Mouse (Mus musculus): ENCODE measurements around the gene Tnfrsf14.

DNA sequence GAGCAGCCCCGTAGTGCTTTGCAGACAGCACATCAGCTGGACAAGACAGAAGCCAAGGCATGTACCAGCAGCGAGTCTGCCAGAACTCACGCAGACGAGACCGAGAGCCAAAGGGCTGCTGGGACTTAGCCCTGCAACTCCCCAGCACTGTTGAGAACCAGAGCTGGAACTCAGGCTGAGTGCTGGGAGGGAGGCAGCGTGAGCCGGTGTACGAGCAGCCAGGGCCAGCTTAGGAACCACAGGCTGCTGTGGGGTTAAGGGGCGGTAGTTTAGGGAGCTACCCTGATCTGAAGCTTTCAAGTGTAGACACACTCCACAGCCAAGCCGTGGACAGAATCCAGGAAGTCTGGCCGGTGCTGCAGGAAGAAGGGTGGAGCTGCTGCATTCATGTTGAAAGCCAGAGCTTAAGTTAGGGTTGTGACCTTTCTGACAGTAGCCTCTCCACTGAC lies 45.8 kb upstream of the Tnfrsf14 start:
- no peak for TF ChIP-seq CTCF (IDR thresholded peaks at IDR 0.05)
- no peak for TF ChIP-seq EP300 (IDR thresholded peaks at IDR 0.05)

Measured in lung, postnatal 0 days (tissue).